Mouse (Mus musculus): ENCODE measurements at regions not wholly inside any gene's neighbourhood (a gene's known extent, or its start where the extent isn't known, plus 50 kb on each side); places are given as distances from the start of the nearest gene placed in this dataset.
"Not testable (repeated sequence)": the region's sequence is repeated elsewhere in the genome, so short reads cannot be mapped to it uniquely, and the experiment has no call there.

- ChIA-PET POLR2A (interaction anchor here in 2 of 4 experiments (0.5 to 0.7 kb wide), 2 partner anchors 168 to 240 kb away, joined by 3 read pairs; no protein-coding TSS in a partner anchor), CTCF (interaction anchor here (0.6 to 2.5 kb wide), 40 partner anchors 9 to 908 kb away, joined by 3 to 26 read pairs (median 3); partner anchors contain the start of genes Cxcl12 (in 1 of the 4) and Zfp637 (in 1 of the 4))
These were observed 164.7 kb upstream of the Zfp637 start for GRCm38 (mm10) chr6:117676064-117676821.

GRCm38 (mm10) chr6:117677062-117677461 is 163.9 kb upstream of the Zfp637 start:
- ChIA-PET CTCF (interaction anchor here in 2 of 4 experiments (0.7 to 2.5 kb wide), 4 partner anchors 11 to 148 kb away, joined by 3 to 21 read pairs (median 3); no protein-coding TSS in a partner anchor), POLR2A (interaction anchor here in 1 of 4 experiments (0.7 kb wide), 1 partner anchor 241 kb away, joined by 3 read pairs; no protein-coding TSS in a partner anchor)

- ChIA-PET POLR2A (interaction anchor here in 1 of 4 experiments (1.2 kb wide), 1 partner anchor 29 kb away, joined by 3 read pairs; no protein-coding TSS in a partner anchor), CTCF (interaction anchor here in 1 of 4 experiments (1.3 kb wide), 1 partner anchor 9 kb away, joined by 5 read pairs; no protein-coding TSS in a partner anchor)
These were observed 163.2 kb upstream of the Zfp637 start for GRCm38 (mm10) chr6:117677821-117678220.

GRCm38 (mm10) chr6:117678276-117678675 is 162.7 kb upstream of the Zfp637 start:
- CTCF ChIA-PET: interaction anchor here in 2 of 4 experiments (1.2 to 1.3 kb wide), 2 partner anchors 9 kb away, joined by 3 to 5 read pairs; no protein-coding TSS in a partner anchor
- POLR2A ChIA-PET: interaction anchor here in 1 of 4 experiments (1.2 kb wide), 1 partner anchor 28 kb away, joined by 3 read pairs; no protein-coding TSS in a partner anchor

- POLR2A ChIA-PET: interaction anchor here in 1 of 4 experiments (1.2 kb wide), 1 partner anchor 28 kb away, joined by 3 read pairs; no protein-coding TSS in a partner anchor
- CTCF ChIA-PET: interaction anchor here in 2 of 4 experiments (1.2 to 1.3 kb wide), 2 partner anchors 8 kb away, joined by 3 to 5 read pairs; no protein-coding TSS in a partner anchor
These were observed 162.1 kb upstream of the Zfp637 start for GRCm38 (mm10) chr6:117678877-117679276.

GRCm38 (mm10) chr6:117686212-117686611 is 154.8 kb upstream of the Zfp637 start:
- POLR2A ChIA-PET: no interaction called here
- CTCF ChIA-PET: interaction anchor here in 3 of 4 experiments (1.2 to 3.2 kb wide), 5 partner anchors 7 to 26 kb away, joined by 3 to 21 read pairs (median 7); no protein-coding TSS in a partner anchor

GRCm38 (mm10) chr6:117687045-117687444 is 153.9 kb upstream of the Zfp637 start:
- POLR2A ChIA-PET: interaction anchor here in 1 of 4 experiments (0.5 kb wide), 1 partner anchor 153 kb away, joined by 12 read pairs; no protein-coding TSS in a partner anchor

GRCm38 (mm10) chr6:117688664-117689178 is 152.3 kb upstream of the Zfp637 start:
- ChIA-PET POLR2A (no interaction called here), CTCF (interaction anchor here (0.6 to 3.2 kb wide), 5 partner anchors 13 to 129 kb away, joined by 3 to 21 read pairs (median 3); no protein-coding TSS in a partner anchor)

More at GRCm38 (mm10) chr6:117687045-117687444, 153.9 kb upstream of the Zfp637 start:
- CTCF ChIA-PET: interaction anchor here (0.5 to 3.2 kb wide), 14 partner anchors 8 to 1075 kb away, joined by 3 to 21 read pairs (median 4); no protein-coding TSS in a partner anchor

- ChIA-PET POLR2A (no interaction called here), CTCF (no interaction called here)
These were observed 140.7 kb upstream of the Zfp637 start for GRCm38 (mm10) chr6:117700286-117700685.

GRCm38 (mm10) chr6:117701547-117701946 is 139.4 kb upstream of the Zfp637 start:
- ChIA-PET CTCF (interaction anchor here in 1 of 4 experiments (0.9 kb wide), 1 partner anchor 26 kb away, joined by 3 read pairs; no protein-coding TSS in a partner anchor), POLR2A (no interaction called here)

GRCm38 (mm10) chr6:117706006-117706405 is 135.0 kb upstream of the Zfp637 start:
- ChIA-PET POLR2A (interaction anchor here in 1 of 4 experiments (1.0 kb wide), 1 partner anchor 28 kb away, joined by 3 read pairs; no protein-coding TSS in a partner anchor), CTCF (interaction anchor here in 1 of 4 experiments (1.1 kb wide), 1 partner anchor 31 kb away, joined by 5 read pairs; no protein-coding TSS in a partner anchor)

GRCm38 (mm10) chr6:117709212-117709611 is 131.8 kb upstream of the Zfp637 start:
- POLR2A ChIA-PET: no interaction called here

GRCm38 (mm10) chr6:117715056-117715777 is 125.8 kb upstream of the Zfp637 start:
- ChIA-PET POLR2A (interaction anchor here in 1 of 4 experiments (1.1 kb wide), 1 partner anchor 91 kb away, joined by 3 read pairs; no protein-coding TSS in a partner anchor), CTCF (interaction anchor here in 2 of 4 experiments (0.5 to 1.8 kb wide), 3 partner anchors 40 to 85 kb away, joined by 3 to 5 read pairs (median 3); no protein-coding TSS in a partner anchor)

More at GRCm38 (mm10) chr6:117709212-117709611, 131.8 kb upstream of the Zfp637 start:
- CTCF ChIA-PET: no interaction called here

- POLR2A ChIA-PET: interaction anchor here in 1 of 4 experiments (1.1 kb wide), 1 partner anchor 90 kb away, joined by 3 read pairs; no protein-coding TSS in a partner anchor
- CTCF ChIA-PET: not testable (repeated sequence)
These were observed 124.6 kb upstream of the Zfp637 start for GRCm38 (mm10) chr6:117716422-117716821.

- CTCF ChIA-PET: interaction anchor here in 1 of 4 experiments (1.0 kb wide), 1 partner anchor 73 kb away, joined by 4 read pairs; no protein-coding TSS in a partner anchor
- POLR2A ChIA-PET: not testable (repeated sequence)
These were observed 88.6 kb upstream of the Zfp637 start for GRCm38 (mm10) chr6:117752338-117752737.

GRCm38 (mm10) chr6:117755682-117756081 is 85.3 kb upstream of the Zfp637 start:
- POLR2A ChIA-PET: not testable (repeated sequence)
- CTCF ChIA-PET: interaction anchor here in 1 of 4 experiments (0.6 kb wide), 1 partner anchor 642 kb away, joined by 3 read pairs; no protein-coding TSS in a partner anchor

- POLR2A ChIA-PET: no interaction called here
- CTCF ChIA-PET: no interaction called here
These were observed 84.8 kb upstream of the Zfp637 start for GRCm38 (mm10) chr6:117756176-117756575.

- ChIA-PET POLR2A (interaction anchor here in 2 of 4 experiments (1.0 to 1.2 kb wide), 2 partner anchors 67 kb away, joined by 3 read pairs; no protein-coding TSS in a partner anchor), CTCF (interaction anchor here (0.5 to 1.2 kb wide), 13 partner anchors 10 to 677 kb away, joined by 3 to 10 read pairs (median 4); no protein-coding TSS in a partner anchor)
These were observed 82.5 kb upstream of the Zfp637 start for GRCm38 (mm10) chr6:117758516-117758915.
